Mouse (Mus musculus) left cerebral cortex, postnatal 10 days (tissue): ENCODE data around the gene Nktr. TPM values are rescaled to one million over a fixed set of nuclear protein-coding genes. Genes with fewer than 3 reads are reported as not detected.

ENCODE experiments used
- DNase-seq, 2 experiments: peaks; one replicate each; pipeline ENCODE4 v3.0.0; 2021 to 2022; ENCODE audit warnings: low spot score in 2 of 2, mixed read lengths in 1 of 2; ENCODE audit errors: extremely low spot score in 1 of 2
- intact Hi-C: fragments of 180-260 bp; cut with DNase I; formaldehyde crosslinking; loops from one replicate; pipeline ENCODE4 v1.15.1; 2025
- total RNA-seq, 2 experiments: library from RNA; stranded (reverse); gene quantifications; 2 replicates each; pipeline ENCODE4 v1.2.3; 2021

Nktr gene
- total RNA-seq, 2 experiments from 2014 or later: 112 to 119 TPM

- intact Hi-C loops: loop anchor here (5.0 kb wide), 1 partner anchor 74 kb away; no protein-coding TSS in a partner anchor
- no peak for DNase-seq
Measured at GRCm38 (mm10) chr9:121757835-121758814, 39.2 kb downstream of the Nktr start.

GRCm38 (mm10) chr9:121759091-121760081 is 40.4 kb downstream of the Nktr start, which contains the start of gene Zfp651:
Gene Zfp651 (plus strand): TSS chr9:121759330.
- intact Hi-C loops: loop anchor here (5.0 kb wide), 1 partner anchor 73 kb away; no protein-coding TSS in a partner anchor
- peak; percentile 67 to 87 for DNase-seq

- DNase-seq: peak in 1 of 2 experiments; percentile 91
- intact Hi-C loops: no loop called here
Measured at GRCm38 (mm10) chr9:121760271-121761090, 41.5 kb downstream of the Nktr start.

GRCm38 (mm10) chr9:121761091-121761665 is 42.2 kb downstream of the Nktr start:
- intact Hi-C loops: no loop called here
- no peak for DNase-seq

- DNase-seq: no peak
- intact Hi-C loops: no loop called here
Measured at GRCm38 (mm10) chr9:121761787-121762186, 42.8 kb downstream of the Nktr start.

GRCm38 (mm10) chr9:121762248-121762647 is 43.3 kb downstream of the Nktr start:
- intact Hi-C loops: no loop called here
- DNase-seq: no peak

GRCm38 (mm10) chr9:121762761-121763160 is 43.8 kb downstream of the Nktr start:
- no peak for DNase-seq
- intact Hi-C loops: no loop called here

GRCm38 (mm10) chr9:121763716-121764115 is 44.7 kb downstream of the Nktr start:
- intact Hi-C loops: no loop called here
- peak in 1 of 2 experiments; percentile 65 for DNase-seq

GRCm38 (mm10) chr9:121765166-121765855 is 46.3 kb downstream of the Nktr start:
- peak in 1 of 2 experiments; percentile 58 for DNase-seq
- intact Hi-C loops: no loop called here

GRCm38 (mm10) chr9:121772412-121772811 is 53.4 kb downstream of the Nktr start:
- DNase-seq: no peak
- intact Hi-C loops: no loop called here

- no peak for DNase-seq
- intact Hi-C loops: no loop called here
Measured at GRCm38 (mm10) chr9:121775951-121776350, 57.0 kb downstream of the Nktr start.

- intact Hi-C loops: no loop called here
- no peak for DNase-seq
Measured at GRCm38 (mm10) chr9:121776511-121776910, 57.5 kb downstream of the Nktr start.

- no peak for DNase-seq
- intact Hi-C loops: no loop called here
Measured at GRCm38 (mm10) chr9:121777484-121778065, 58.6 kb downstream of the Nktr start, which contains the start of gene Klhl40. Gene Klhl40 (plus strand): TSS chr9:121777607.

GRCm38 (mm10) chr9:121778066-121778624 is 59.2 kb downstream of the Nktr start:
- intact Hi-C loops: no loop called here
- DNase-seq: peak; percentile 51 to 84

GRCm38 (mm10) chr9:121784801-121785200 is 65.8 kb downstream of the Nktr start:
- DNase-seq: no peak
- intact Hi-C loops: no loop called here

GRCm38 (mm10) chr9:121785261-121785660 is 66.3 kb downstream of the Nktr start:
- intact Hi-C loops: no loop called here
- DNase-seq: no peak

- no peak for DNase-seq
- intact Hi-C loops: no loop called here
Measured at GRCm38 (mm10) chr9:121786359-121786758, 67.4 kb downstream of the Nktr start.
